Mouse (Mus musculus): ENCODE data around the gene Psmb8.

The Psmb8 gene

GRCm38 (mm10) chr17:34249361-34249760, 51.8 kb downstream of the Psmb8 start:
- no peak for DNase-seq (ENCODE audit: low spot score in 2 of 2)

- no peak for DNase-seq (ENCODE audit: low spot score in 2 of 2)
These were observed 52.4 kb downstream of the Psmb8 start for GRCm38 (mm10) chr17:34249878-34250277.

All from urinary bladder, postnatal 36 days (tissue).